Mouse (Mus musculus): ENCODE data around the gene Galnt18.

The Galnt18 gene

DNA sequence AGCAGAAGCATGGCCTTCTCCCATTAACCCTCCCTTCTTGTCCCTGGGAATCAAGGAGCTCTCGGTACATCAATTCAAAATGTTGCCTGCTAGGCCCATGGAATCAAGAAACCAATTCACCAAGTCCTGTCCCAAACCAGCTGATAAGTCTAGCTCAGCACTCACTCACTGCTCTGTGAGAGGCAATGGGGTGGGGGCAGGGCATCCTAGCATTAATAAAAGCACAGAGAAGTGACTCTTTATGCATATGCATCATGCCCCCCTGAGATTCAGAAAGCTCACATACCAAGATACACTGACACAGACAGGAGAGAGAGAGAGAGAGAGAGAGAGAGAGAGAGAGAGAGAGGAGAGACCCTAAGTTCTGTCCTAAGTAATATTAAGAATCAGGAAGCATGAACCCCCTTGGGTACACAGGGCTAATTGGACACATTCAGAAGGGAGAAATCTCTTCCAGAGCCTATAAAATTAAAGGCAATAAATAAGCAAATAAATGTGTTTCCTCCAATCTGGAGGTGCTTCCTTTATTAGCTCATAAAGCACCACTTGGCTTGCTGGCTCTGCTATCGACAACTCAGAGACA, 141.8 kb downstream of the Galnt18 start:
- DNase-seq (ENCODE audit: low spot score in 2 of 2), result no peak

GRCm38 (mm10) chr7:111636503-111636902, 143.3 kb downstream of the Galnt18 start:
- DNase-seq (ENCODE audit: low spot score in 2 of 2), result no peak

DNA sequence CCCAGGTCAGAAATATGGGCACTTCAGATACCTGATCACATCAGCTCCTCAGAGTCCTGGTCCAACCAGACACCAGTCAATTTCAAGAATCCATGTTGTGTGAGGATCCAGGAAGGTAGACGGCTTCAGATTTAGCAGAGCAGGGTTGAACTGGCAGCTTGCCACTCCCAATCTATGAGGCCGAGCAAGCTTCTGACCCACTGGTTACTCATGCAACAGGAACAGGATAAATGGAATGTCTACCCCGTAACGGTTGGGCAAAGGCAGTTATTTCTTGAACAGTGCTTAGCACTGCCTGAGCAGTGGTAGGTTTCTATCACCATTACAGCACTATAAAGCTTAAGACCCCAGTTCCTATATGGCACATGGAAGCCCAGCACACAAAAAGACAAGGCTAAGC, 148.5 kb downstream of the Galnt18 start:
- no peak for DNase-seq (ENCODE audit: low spot score in 2 of 2)

DNA sequence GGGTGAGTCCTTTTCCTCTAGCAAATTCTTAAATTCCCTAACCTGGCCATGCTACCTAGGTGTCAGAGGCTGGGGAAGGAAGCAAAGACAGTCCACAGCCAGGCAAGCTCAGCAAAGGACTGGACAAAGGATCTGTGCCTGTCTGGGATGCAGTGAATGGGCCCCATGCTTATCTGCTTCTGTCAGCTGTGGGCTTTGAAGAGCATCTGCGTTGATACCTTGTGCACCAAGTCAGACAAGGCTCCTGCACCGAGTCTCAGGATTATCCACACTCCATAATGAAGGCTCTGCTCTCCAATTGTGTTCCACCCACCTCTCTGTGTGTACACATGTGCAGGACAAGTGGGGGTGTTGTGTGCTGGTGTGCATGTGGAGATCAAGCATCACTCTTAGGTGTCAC, 153.5 kb downstream of the Galnt18 start:
- DNase-seq (ENCODE audit: low spot score in 2 of 2), result no peak

DNA sequence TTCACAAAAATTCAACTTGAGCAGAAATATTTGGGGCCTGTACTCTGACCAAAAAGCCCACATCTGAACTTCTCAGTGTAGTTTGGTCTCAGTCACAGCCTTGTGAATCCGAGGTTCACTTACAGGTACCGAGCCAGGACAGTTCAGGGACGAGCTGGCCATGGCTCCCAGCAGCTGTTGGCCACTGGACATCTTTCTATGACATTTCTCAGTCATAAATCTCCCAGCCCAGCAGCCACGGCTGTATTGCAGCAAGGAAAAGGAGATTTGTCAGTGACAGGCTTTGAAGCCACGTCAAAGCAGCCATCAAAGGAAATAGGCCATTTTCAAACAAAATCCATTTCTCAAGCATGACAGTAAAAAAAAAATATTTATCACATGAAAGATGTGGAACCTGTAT, 154.0 kb downstream of the Galnt18 start:
- DNase-seq (ENCODE audit: low spot score in 2 of 2), result no peak

GRCm38 (mm10) chr7:111616231-111616937, 163.4 kb downstream of the Galnt18 start:
- DNase-seq (ENCODE audit: low spot score in 2 of 2), result no peak

DNA sequence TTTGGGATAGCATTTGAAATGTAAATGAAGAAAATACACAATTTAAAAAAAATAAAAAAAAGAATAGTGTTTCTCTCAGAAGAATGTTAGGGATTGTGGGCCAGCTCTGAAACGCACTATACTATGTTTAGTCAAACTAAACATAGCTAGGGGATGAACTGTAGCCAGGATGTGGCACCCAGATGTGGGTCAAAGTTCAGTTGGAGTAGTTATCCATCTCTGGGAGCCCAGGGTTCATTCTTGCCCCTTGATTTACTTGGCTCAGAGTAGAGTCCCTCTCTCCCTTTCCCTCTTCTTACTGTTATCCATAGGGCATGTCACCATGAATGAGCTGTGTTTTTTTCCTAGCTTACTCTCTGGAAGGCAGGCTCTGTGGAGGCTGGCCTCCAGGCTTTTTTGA, 165.3 kb downstream of the Galnt18 start:
- no peak for DNase-seq (ENCODE audit: low spot score in 2 of 2)

- DNase-seq (ENCODE audit: low spot score in 2 of 2), result no peak
These were observed 172.3 kb downstream of the Galnt18 start for GRCm38 (mm10) chr7:111607476-111607875.

DNA sequence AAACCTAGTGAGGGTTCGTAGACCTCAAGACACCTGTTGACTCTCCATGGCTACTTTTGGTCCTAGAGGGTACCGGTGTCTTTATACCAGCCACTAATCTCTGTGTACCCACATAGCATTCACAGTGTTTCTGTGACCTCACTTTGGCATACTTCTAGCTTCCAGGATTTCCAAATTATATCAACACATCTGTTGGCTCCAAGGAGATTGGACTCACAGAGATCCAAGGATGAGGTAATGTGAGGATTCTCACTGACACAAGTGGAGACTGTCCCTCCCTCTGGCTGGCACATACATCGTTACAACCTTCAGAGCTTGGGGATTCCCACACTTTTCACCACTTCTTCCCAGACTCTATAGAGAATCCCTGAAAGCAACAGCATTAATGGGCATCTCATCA, 173.7 kb downstream of the Galnt18 start:
- DNase-seq (ENCODE audit: low spot score in 2 of 2), result no peak

DNA sequence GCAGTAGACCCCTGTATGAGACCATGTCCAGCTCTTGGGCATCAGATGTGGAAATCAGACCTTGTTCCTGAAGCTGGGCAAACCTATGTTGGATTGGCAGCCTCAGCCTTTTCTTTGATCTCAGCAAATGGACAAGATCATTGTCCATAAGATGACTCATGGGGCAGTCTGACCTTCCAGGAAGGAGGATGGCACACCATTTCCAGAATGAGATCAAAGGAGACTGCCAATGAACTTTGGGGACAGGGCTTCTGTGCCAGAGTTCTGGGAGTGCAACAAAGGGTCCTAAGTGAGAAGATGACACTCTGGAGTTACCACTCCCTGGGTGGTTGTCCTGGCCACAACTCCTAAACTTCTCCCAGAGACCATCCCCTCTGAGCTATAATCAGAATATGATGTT, 174.1 kb downstream of the Galnt18 start:
- DNase-seq (ENCODE audit: low spot score in 2 of 2), result no peak

- no peak for DNase-seq (ENCODE audit: low spot score in 2 of 2)
These were observed 175.1 kb downstream of the Galnt18 start for GRCm38 (mm10) chr7:111604578-111605208.

DNA sequence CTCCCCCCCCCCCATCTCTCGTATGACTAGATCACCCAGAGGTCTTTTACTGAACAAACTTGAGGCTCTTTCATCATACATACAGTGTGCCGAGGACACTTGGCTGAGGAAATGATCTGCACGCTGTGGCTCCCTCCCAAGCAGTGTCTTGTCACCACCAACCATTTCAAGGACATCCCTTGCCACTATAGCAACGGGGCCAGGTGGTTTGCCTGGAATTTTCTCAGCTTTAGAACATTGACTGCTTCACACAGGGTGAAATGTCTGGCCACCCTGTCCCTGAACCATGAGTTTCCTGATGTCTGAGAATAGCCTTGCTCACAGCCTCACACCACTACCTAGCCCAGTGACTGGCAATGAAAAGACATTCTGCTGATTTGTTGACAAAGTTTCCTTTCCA, 176.6 kb downstream of the Galnt18 start:
- no peak for DNase-seq (ENCODE audit: low spot score in 2 of 2)

DNA sequence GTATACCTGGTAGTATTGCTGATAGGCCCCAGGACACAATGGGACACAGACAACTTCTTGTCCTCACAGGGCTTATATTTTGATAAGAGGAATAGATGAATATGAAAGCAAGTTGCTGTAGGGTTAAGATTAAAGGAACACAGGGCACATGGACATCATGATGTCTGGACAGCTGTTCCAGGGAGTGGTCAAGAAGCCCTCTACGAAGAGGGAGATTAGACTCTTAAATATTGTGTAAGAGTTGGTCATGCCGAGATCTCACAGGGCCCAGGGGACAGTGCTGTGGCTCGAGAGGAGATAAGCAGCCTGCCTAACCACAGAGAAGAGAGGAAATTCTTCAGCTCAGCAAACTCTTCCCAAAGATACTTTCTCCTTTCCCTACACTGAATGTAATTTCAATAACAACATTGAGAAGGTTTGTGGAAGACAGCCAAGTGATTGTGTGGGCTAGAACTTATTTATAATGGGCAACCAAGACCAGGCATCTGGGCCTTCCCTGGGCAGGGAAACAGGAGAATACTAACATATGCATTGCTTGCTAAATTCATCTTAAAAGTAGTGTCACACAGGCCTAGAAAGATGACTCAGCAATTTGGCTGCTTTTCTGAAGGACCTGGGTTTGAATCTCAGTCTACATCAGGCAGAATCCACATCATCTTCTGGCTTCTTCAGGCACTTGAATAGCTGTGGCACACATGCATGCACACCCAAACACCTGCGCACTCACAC, 178.3 kb downstream of the Galnt18 start:
- DNase-seq (ENCODE audit: low spot score in 2 of 2), result no peak

DNA sequence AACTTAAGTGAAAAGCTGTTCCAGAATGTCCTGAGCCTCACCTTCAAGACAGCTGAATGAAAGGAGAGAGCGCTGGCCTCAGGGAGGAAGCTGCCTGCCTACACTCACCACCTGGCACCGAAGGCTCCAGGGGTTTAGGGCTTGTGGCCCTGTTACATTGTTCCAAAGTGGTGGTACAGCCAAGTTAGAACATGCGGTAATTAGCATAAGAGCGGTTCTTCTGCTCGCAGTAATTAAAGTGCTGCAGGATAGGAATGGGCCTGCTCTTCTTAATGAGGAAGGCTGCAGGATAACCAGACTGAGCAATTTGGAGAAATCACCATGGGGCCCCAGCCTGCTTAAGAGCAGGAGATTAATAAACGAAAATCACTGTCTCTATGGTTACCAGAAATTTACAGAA, 179.0 kb downstream of the Galnt18 start:
- DNase-seq (ENCODE audit: low spot score in 2 of 2), result no peak

DNA sequence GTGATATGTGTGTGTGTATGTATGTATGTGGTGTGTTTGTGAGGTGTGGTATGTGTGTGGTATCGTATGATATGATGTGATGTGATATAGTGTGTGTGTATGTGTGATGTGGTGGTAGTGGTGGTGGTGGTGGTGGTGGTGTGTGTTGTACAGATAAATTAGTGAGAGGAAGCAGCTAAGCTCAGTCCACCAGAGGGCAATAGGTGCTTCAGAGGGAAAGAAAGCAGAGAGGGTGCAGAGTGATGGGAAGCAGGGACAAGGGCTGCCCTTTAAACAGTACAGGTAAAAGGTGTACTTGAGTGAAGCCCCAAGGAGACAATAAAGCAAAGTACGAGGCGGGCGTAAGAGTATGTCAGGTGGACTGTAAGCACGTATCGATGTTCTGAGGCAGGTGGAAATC, 186.1 kb downstream of the Galnt18 start:
- DNase-seq (ENCODE audit: low spot score in 2 of 2), result no peak

GRCm38 (mm10) chr7:111589506-111590125, 190.2 kb downstream of the Galnt18 start:
- DNase-seq (ENCODE audit: low spot score in 2 of 2), result no peak

DNA sequence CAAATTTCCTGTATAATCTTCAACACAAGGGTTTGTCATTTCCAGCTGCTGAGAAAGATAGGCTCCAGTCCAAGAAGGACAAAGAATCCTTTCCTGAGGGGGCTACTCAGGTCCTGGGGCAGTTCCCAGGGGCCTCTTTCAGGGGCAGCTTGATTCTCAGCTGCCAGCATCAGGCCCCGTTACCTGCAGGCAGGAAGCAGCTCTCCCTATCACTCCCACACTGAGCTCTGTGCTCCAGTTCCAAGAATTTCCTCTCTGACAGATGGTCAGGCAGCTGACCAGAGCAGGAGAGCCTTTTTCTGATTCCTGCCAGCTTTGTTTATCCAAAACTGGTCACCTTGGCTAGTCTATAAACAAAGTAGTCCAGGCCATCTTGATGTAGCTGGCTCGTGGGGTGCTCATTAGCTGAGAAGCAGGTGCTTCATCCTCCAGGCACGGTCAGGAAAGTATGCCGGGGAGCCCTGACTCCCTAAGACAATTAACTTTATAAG, 191.4 kb downstream of the Galnt18 start:
- DNase-seq (ENCODE audit: low spot score in 2 of 2), result no peak

- no peak for DNase-seq (ENCODE audit: low spot score in 2 of 2)
These were observed 199.2 kb downstream of the Galnt18 start for GRCm38 (mm10) chr7:111580547-111580946.

DNA sequence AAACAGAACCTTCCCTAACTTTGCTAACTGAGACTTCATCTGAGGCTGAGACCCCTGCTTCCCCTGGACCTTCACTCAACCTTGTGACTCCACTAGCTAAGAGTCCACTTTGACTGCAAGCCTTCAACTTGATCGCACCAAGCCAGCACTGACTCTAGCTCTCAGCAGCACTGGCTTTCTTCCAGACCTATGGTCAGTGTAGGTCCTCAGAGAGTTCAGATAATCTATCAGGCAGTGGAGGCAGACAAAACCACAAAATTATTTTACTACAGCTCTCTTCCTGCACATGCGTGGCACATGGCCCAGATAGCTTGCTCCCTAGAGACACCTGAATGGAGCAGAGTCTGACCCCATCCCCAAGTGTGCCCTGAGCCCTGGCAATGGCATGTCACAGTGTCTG, 204.7 kb downstream of the Galnt18 start:
- no peak for DNase-seq (ENCODE audit: low spot score in 2 of 2)

- no peak for DNase-seq (ENCODE audit: low spot score in 2 of 2)
These were observed 207.4 kb downstream of the Galnt18 start for GRCm38 (mm10) chr7:111572336-111572735.

GRCm38 (mm10) chr7:111566838-111567237, 212.9 kb downstream of the Galnt18 start:
- no peak for DNase-seq (ENCODE audit: low spot score in 2 of 2)

All from thymus, postnatal 10 days (tissue).